Mouse (Mus musculus) gastrocnemius, postnatal 36 days (tissue): Measurements from ENCODE around the gene Hectd2. TPM values are rescaled to one million over a fixed set of nuclear protein-coding genes. Genes with fewer than 3 reads are reported as not detected.

Experiments used
- DNase-seq, 2 experiments: peaks; one replicate each; pipeline ENCODE4 v3.0.0; 2022
- intact Hi-C: fragments of 180-260 bp; cut with DNase I; formaldehyde crosslinking; loops from one replicate; pipeline ENCODE4 v1.15.1; 2025
- total RNA-seq, 2 experiments: library from RNA; stranded (reverse); gene quantifications; 2 replicates each; pipeline ENCODE4 v1.2.3; 2021

Gene Hectd2
- total RNA-seq, 2 experiments from 2014 or later, result 2.8 to 4.6 TPM

GRCm38 (mm10) chr19:36639072-36639471 is 84.6 kb downstream of the Hectd2 start:
- intact Hi-C loops, result no loop called here
- no peak for DNase-seq

- no peak for DNase-seq
- intact Hi-C loops, result no loop called here
Observed at GRCm38 (mm10) chr19:36641128-36641527, 86.7 kb downstream of the Hectd2 start.

GRCm38 (mm10) chr19:36645308-36645889 is 91.0 kb downstream of the Hectd2 start:
- no peak for DNase-seq
- intact Hi-C loops, result no loop called here

- intact Hi-C loops, result no loop called here
- DNase-seq, result no peak
Observed at GRCm38 (mm10) chr19:36646132-36646828, 91.8 kb downstream of the Hectd2 start.

GRCm38 (mm10) chr19:36652686-36653085 is 98.2 kb downstream of the Hectd2 start:
- DNase-seq, result no peak
- intact Hi-C loops, result no loop called here

- no peak for DNase-seq
- intact Hi-C loops, result no loop called here
Observed at GRCm38 (mm10) chr19:36662734-36663133, 108.3 kb downstream of the Hectd2 start.

- intact Hi-C loops, result no loop called here
- no peak for DNase-seq
Observed at GRCm38 (mm10) chr19:36663918-36664317, 109.5 kb downstream of the Hectd2 start.

- intact Hi-C loops, result no loop called here
Observed at GRCm38 (mm10) chr19:36664417-36664816, 110.0 kb downstream of the Hectd2 start.

GRCm38 (mm10) chr19:36665206-36665605 is 110.8 kb downstream of the Hectd2 start:
- intact Hi-C loops, result no loop called here
- no peak for DNase-seq

More at GRCm38 (mm10) chr19:36664417-36664816, 110.0 kb downstream of the Hectd2 start:
- no peak for DNase-seq

- intact Hi-C loops, result no loop called here
- no peak for DNase-seq
Observed at GRCm38 (mm10) chr19:36665641-36666040, 111.2 kb downstream of the Hectd2 start.

GRCm38 (mm10) chr19:36666471-36666870 is 112.0 kb downstream of the Hectd2 start:
- no peak for DNase-seq
- intact Hi-C loops, result no loop called here

- DNase-seq, result no peak
- intact Hi-C loops, result no loop called here
Observed at GRCm38 (mm10) chr19:36667368-36667767, 112.9 kb downstream of the Hectd2 start.

- DNase-seq, result no peak
- intact Hi-C loops, result no loop called here
Observed at GRCm38 (mm10) chr19:36668098-36668497, 113.7 kb downstream of the Hectd2 start.

- intact Hi-C loops, result no loop called here
- DNase-seq, result no peak
Observed at GRCm38 (mm10) chr19:36668881-36669639, 114.6 kb downstream of the Hectd2 start.

- DNase-seq, result no peak
- intact Hi-C loops, result no loop called here
Observed at GRCm38 (mm10) chr19:36669720-36670451, 115.4 kb downstream of the Hectd2 start.

Other genes with a start within 250 kb of the Hectd2 start
- 10 to 100 TPM; 25.8 to 33.3 TPM for gene Pcgf5, start 206.3 kb upstream of the Hectd2 start, total RNA-seq
- gene Ppp1r3c, start 182.0 kb downstream of the Hectd2 start, total RNA-seq, result 100 to 1,000 TPM; 226 to 705 TPM